Mouse (Mus musculus) splenic B cell, adult 2 months (primary cell): ENCODE measurements at regions not wholly inside any gene's neighbourhood (a gene's known extent, or its start where the extent isn't known, plus 50 kb on each side); places are given as distances from the start of the nearest gene placed in this dataset.
A peak's percentile ranks its signal among the peaks of the same experiment; 100 is the strongest.

ENCODE experiments used
- DNase-seq: peaks from one replicate; pipeline ENCODE4 v3.0.0-alpha.2; 2011; ENCODE audit warnings: low read depth, low spot score
- H3K27me3 ChIP-seq: 2 replicates; pipeline ENCODE4 v1.6.1; 2012; ENCODE audit warnings: mild to moderate bottlenecking, low read length, moderate library complexity, mixed read lengths; ENCODE audit not compliant: control insufficient read depth, poor library complexity, insufficient read depth, severe bottlenecking
- H3K36me3 ChIP-seq: 2 replicates; pipeline ENCODE4 v1.6.1; 2012; ENCODE audit warnings: mild to moderate bottlenecking, low read length, moderate library complexity, mixed read lengths; ENCODE audit not compliant: control insufficient read depth, poor library complexity, insufficient read depth, severe bottlenecking

DNA sequence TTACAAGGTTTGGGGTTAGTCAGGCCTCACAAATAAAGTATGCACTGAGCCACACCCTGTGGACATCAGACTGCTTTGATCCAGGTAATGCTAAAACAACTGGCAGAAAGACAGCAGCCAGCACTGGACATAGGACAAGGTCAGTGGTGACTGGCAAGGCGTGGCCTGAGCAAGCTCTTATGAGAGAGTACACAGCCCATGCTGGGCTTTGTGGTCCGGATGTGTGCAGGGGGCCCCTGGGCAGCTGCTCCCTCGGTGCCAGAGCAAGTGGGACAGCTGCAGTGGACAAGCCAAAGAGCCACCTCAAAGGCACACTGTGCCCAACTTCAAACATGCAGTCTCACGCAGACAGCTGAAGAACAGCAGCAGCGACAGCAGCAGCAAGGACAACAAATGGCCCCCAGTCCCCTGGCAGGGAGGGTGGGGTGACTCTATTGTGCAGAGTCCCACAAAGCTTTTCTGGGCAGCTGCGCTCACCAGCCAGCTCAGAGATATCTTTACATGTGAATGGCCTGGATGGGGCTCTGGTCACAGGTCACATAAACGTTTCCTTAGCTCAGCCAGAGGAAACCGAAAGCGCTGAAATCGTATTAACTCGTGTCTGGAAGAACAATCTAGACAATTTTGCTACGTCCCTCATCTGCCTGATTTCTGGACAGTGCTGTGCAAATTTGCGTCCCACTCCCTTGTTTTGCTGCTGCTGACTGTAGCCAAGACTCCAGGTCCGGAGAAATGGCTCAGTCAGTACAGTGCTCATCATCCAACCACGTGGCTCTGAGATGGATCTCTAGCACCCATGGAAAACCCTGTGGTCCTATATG lies 113.5 kb downstream of the Zbtb18 start:
- H3K36me3 ChIP-seq, result no peaks in the 10 kb centered on the region
- peak; percentile 19 for DNase-seq

DNA sequence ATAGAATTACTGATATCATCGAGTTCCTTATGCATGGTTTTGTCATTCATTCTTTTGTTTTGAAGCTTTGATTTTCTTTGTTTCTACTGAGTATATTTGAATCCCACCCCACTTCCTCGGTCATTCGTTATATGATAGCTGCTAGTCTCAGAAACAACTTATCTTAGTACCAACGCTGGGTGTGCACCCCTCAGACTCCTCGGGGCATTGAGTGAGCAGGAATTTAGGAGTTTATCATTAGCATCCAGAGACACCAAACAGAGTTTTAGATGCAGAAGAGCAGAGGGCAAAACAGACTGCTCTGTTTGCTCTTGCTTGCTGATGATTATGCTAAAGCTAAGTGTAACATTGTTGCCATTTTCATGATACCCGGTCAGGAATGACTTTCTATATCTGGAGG lies 115.3 kb downstream of the Zbtb18 start:
- no peak for DNase-seq
- H3K27me3 ChIP-seq, result no peaks in the 10 kb centered on the region
- H3K36me3 ChIP-seq, result no peaks in the 10 kb centered on the region

More for the DNA sequence above, 113.5 kb downstream of the Zbtb18 start:
- H3K27me3 ChIP-seq, result no peaks in the 10 kb centered on the region

- DNase-seq, result no peak
- H3K27me3 ChIP-seq, result no peaks in the 10 kb centered on the region
- H3K36me3 ChIP-seq, result no peaks in the 10 kb centered on the region
Observed at GRCm38 (mm10) chr1:177557856-177558255, 115.7 kb downstream of the Zbtb18 start.

- H3K36me3 ChIP-seq, result no peaks in the 10 kb centered on the region
- no peak for DNase-seq
- no peaks in the 10 kb centered on the region for H3K27me3 ChIP-seq
Observed at GRCm38 (mm10) chr1:177561716-177562588, 119.8 kb downstream of the Zbtb18 start.

DNA sequence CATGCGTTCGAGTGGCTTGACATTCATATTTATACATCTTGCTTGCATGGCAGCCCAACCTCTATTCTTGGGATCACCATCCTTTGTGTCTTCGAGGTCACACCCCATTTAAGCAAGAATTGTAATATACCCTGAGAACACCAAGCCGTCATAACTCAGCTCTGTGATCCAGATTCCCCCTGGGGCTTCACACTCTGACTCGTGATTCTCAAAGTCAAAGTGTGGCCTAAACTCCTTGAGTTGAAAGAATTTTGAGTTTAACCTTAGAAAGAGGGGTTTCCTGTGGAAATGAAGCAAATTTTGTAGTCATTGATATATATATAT lies 120.4 kb downstream of the Zbtb18 start:
- DNase-seq, result no peak
- no peaks in the 10 kb centered on the region for H3K36me3 ChIP-seq
- no peaks in the 10 kb centered on the region for H3K27me3 ChIP-seq

- no peaks in the 10 kb centered on the region for H3K27me3 ChIP-seq
- no peaks in the 10 kb centered on the region for H3K36me3 ChIP-seq
- no peak for DNase-seq
Observed at GRCm38 (mm10) chr1:177565678-177566077, 123.5 kb downstream of the Zbtb18 start.

DNA sequence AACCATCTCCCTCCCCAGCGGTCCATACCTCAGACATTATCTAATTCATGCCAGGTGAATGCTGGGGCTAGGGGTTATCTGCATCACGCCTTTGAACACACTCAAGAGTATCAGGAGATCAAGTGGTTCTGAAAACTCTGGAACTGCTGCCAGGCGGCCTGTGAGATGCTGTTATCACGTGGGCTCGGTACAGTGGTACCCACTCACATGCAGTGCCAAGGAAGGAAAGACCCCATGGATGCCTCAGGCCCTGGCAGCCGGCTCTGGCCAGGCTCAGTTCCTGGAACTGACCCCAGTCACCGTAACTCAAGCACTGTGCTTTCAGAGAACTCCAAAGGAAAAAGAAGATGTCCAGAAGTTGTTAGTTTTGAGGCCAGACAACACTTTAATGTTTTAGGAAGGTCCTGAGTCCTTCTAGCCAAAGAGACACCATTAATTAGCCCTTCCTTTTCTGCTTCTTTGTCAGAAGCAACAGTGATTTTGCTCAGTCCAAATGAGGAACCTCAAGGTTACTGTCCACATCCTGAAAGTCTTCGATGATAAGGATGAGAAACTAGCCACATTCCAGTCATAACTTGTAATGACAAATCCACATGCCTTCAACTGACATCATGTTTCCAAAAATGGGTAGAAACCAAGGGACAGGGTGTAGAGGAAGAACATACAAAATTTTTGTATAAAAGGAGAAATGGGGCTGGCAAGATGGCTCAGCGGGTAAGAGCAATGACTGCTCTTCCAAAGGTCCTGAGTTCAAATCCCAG lies 126.1 kb downstream of the Zbtb18 start:
- H3K27me3 ChIP-seq, result no peaks in the 10 kb centered on the region
- DNase-seq, result no peak
- H3K36me3 ChIP-seq, result no peaks in the 10 kb centered on the region

- Histone ChIP-seq H3K36me3 (no peaks in the 10 kb centered on the region), H3K27me3 (no peaks in the 10 kb centered on the region)
- DNase-seq, result no peak
Observed at GRCm38 (mm10) chr1:177569572-177569971, 127.4 kb downstream of the Zbtb18 start.

DNA sequence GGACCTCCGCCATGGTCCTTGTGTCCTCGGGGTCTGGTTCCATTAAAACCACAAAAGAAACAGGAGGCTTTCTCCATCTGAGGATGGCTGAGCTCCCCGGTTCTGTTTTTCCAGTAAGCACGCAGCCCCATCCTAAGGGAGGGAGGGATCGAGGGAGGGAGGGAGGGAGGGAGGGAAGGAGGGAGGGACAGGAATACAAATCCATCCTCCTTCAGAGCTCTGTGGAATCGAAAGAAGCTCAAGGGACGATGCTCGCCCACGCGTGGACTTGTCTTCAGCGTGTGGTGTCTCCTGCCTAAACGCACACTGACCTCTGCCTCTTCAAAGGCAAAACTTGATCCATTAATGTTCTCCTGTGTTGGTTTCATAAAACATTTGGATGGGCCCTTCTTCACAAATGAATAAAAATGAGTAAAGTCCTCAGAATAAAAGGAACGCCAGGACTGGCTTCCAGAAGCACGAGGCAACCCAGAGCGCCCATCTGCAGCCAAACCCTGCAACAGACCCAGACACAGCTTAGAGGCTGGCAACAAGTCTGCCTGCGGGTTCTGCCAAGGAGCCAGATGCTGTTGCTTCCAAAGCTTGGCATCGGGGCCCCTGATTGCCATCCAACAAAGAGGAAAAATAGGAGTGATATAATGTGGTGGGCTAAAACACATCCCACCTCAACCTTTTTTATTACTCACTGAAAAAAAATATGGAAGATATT lies 131.0 kb downstream of the Zbtb18 start:
- DNase-seq, result no peak
- Histone ChIP-seq H3K27me3 (no peaks in the 10 kb centered on the region), H3K36me3 (no peaks in the 10 kb centered on the region)

DNA sequence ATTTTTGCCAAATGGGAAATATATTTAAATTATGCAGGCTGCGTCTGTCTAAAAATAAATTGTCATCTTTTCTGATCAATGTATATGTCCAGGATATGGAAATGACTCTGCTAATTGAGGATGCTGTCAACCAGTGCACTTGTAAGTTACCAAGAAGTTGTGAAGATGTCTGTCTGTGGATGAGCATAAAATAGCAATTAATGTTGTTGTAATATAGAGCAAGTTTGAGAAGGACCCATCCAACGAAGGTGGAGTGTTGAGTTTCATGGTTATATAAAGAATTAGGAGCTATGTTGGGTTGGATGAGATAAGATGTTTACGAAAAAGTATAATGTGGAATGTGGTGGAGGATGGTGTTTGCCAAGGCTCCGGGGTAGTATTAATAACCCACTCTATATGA lies 131.6 kb downstream of the Zbtb18 start:
- no peak for DNase-seq
- no peaks in the 10 kb centered on the region for H3K27me3 ChIP-seq
- H3K36me3 ChIP-seq, result no peaks in the 10 kb centered on the region

DNA sequence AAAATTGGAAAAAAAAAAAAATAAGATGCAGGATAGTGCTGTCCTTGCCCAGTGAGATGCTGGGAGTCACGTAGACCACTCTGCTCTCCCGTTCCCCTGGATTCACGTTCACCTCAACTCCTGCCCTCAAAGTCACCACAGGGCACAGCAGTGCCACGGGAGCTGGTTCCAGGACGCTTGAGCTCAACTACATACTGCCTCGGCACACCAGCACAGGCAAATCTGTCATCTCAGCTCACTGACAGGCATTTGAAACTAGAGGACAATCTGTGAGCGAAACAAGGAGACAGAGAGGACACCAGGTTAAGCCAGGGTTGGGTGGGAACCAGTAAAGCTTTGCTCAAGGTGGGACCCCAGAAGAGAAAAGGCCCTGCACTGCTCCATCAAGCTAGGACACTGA lies 132.2 kb downstream of the Zbtb18 start:
- Histone ChIP-seq H3K36me3 (no peaks in the 10 kb centered on the region), H3K27me3 (no peaks in the 10 kb centered on the region)
- no peak for DNase-seq

DNA sequence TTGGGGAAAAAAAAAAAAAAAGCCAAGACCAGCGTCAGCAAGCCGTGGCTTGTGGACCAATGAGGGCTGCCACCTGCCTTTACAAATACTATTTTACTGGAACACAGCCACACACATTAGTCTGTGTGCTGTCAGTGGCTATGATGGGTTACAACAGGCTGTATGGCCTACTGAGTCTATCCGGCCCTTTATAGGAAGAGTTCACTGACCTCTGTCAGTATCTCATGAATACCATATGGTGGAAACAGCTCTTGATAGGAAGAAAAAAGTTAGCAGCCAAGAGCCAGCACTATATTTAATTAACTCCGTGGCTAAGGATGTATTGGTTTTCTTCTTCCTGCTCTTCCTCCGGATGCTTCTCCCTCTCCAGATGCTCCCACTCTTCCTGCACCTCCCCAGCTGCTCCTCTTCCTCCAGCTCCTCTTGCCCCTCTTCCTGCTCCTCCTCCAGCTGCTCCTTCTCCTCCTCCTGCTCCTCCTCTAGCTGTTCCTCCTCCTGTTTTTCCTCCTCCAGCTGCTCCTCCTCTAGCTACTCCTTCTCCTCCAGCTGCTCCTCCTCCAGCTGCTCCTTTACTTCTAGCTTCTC lies 142.2 kb downstream of the Zbtb18 start:
- H3K27me3 ChIP-seq, result no peaks in the 10 kb centered on the region
- no peak for DNase-seq
- H3K36me3 ChIP-seq, result no peaks in the 10 kb centered on the region

- Histone ChIP-seq H3K27me3 (no peaks in the 10 kb centered on the region), H3K36me3 (no peaks in the 10 kb centered on the region)
- no peak for DNase-seq
Observed at GRCm38 (mm10) chr1:177585320-177585719, 143.2 kb downstream of the Zbtb18 start.

DNA sequence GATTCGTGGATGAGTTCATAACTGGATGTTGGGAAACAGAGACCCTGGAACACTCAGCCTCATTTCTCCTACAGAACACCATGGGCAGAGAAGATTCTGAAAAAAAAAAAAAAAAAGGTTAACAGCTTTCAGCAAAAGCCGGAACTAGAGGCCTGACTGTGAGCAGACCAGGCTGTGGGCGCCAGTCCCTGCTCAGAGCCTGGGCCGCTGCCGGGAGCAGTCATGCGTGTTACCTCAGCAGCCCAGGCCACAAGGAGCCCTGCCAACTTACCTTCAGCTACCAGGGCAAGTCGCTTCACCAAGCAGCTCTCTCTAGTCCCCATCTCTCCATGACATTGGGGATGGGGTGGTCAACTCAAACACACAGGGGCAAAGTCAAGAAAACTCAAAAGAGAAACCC lies 140.6 kb upstream of the 1700016C15Rik start:
- H3K27me3 ChIP-seq, result no peaks in the 10 kb centered on the region
- H3K36me3 ChIP-seq, result no peaks in the 10 kb centered on the region
- DNase-seq, result peak; percentile 42
